Mouse (Mus musculus) cerebellum, adult 2 months (tissue): ENCODE data around the gene Dydc2.

ENCODE experiments used
- CTCF ChIP-seq: fragments of 200-500 bp; IDR thresholded peaks from 2 replicates; pipeline ENCODE4 v1.5.1; 2011; ENCODE audit warnings: low read depth, mild to moderate bottlenecking, control low read depth, low read length, moderate library complexity, borderline replicate concordance; ENCODE audit not compliant: insufficient read depth
- POLR2A ChIP-seq: fragments of 200-500 bp; IDR thresholded peaks from 2 replicates; pipeline ENCODE4 v1.6.1; 2011; ENCODE audit warnings: low read length, control low read depth, borderline replicate concordance; ENCODE audit not compliant: insufficient read depth

- TF ChIP-seq CTCF = no peak
- TF ChIP-seq POLR2A = no peak
These were observed 38.0 kb downstream of the Dydc2 start for GRCm38 (mm10) chr14:41030989-41031513.
